Mouse (Mus musculus) CH12.LX (cell line): Measurements from ENCODE around the gene Tram2. TPM values are rescaled to one million over a fixed set of nuclear protein-coding genes. Genes with fewer than 3 reads are reported as not detected.

Experiments
- DNase-seq: peaks from one replicate; pipeline ENCODE4 v3.0.0-alpha.2; 2013; ENCODE audit errors: extremely low read depth
- H3K27ac ChIP-seq: 2 replicates; pipeline ENCODE4 v1.5.1; 2012; ENCODE audit warnings: low read depth, mild to moderate bottlenecking, control low read depth, moderate library complexity; ENCODE audit not compliant: insufficient read depth
- H3K27me3 ChIP-seq: replicated peaks from 2 replicates; pipeline ENCODE3; 2012; ENCODE audit warnings: inconsistent platforms
- H3K36me3 ChIP-seq, 2 experiments: replicated peaks in 1 of 2; 2 replicates each; pipeline versions ENCODE3 to v1.6.1; 2012; ENCODE audit warnings: inconsistent platforms in 1 of 2, low read length in 1 of 2, mild to moderate bottlenecking in 1 of 2, mixed read lengths in 1 of 2, moderate library complexity in 1 of 2; ENCODE audit not compliant: control insufficient read depth in 1 of 2, insufficient read depth in 1 of 2
- H3K4me1 ChIP-seq, 2 experiments: 2 replicates each; pipeline ENCODE4 v1.6.1; 2012; ENCODE audit warnings: inconsistent platforms in 1 of 2, moderate library complexity in 1 of 2; ENCODE audit not compliant: insufficient read depth in 2 of 2, control insufficient read depth in 1 of 2
- H3K4me2 ChIP-seq: 2 replicates; pipeline ENCODE4 v1.6.1; 2012; ENCODE audit warnings: low read depth, mild to moderate bottlenecking, control low read depth; ENCODE audit not compliant: poor library complexity, insufficient read depth, severe bottlenecking
- H3K4me3 ChIP-seq, 3 experiments: fragments of 150-350 bp in 1 of 3; sonication (generic) in 1 of 3; replicated peaks in 1 of 3; 2 replicates each; pipeline versions ENCODE3 to v1.5.1; 2011 to 2012; ENCODE audit warnings: low read depth in 2 of 3, low read length in 2 of 3, mild to moderate bottlenecking in 2 of 3, moderate library complexity in 2 of 3, control low read depth in 1 of 3, improper control_type of control experiment in 1 of 3, inconsistent platforms in 1 of 3, mixed read lengths in 1 of 3; ENCODE audit not compliant: poor library complexity in 1 of 3
- H3K79me2 ChIP-seq: replicated peaks from 2 replicates; pipeline ENCODE4 v1.6.1; 2012; ENCODE audit warnings: mild to moderate bottlenecking, moderate library complexity; ENCODE audit not compliant: control insufficient read depth, poor library complexity, insufficient read depth, severe bottlenecking; ENCODE audit errors: extremely low read depth
- H3K9ac ChIP-seq: 2 replicates; pipeline ENCODE4 v1.6.1; 2012; ENCODE audit warnings: low read depth, mild to moderate bottlenecking, control low read depth, moderate library complexity; ENCODE audit not compliant: insufficient read depth
- H3K9me3 ChIP-seq: replicated peaks from 2 replicates; pipeline ENCODE3; 2012; ENCODE audit warnings: low read length, inconsistent platforms, mixed read lengths
- BHLHE40 ChIP-seq: IDR thresholded peaks from 2 replicates; pipeline ENCODE4 v1.6.1; 2011; ENCODE audit warnings: mild to moderate bottlenecking, low read depth, low read length, improper control_type of control experiment
- CHD1 ChIP-seq: IDR thresholded peaks from 2 replicates; pipeline ENCODE4 v1.6.1; 2012; ENCODE audit warnings: low read depth, low read length, improper control_type of control experiment, inconsistent platforms
- CHD2 ChIP-seq: IDR thresholded peaks from 2 replicates; pipeline ENCODE4 v1.6.1; 2011; ENCODE audit warnings: low read length, improper control_type of control experiment
- CTCF ChIP-seq, 2 experiments: IDR thresholded peaks in 1 of 2; conservative IDR thresholded peaks in 1 of 2; 2 replicates each; pipeline ENCODE4 v1.5.1; 2011 to 2012; ENCODE audit warnings: low read depth in 2 of 2, low read length in 2 of 2, improper control_type of control experiment in 1 of 2, inconsistent platforms in 1 of 2, mild to moderate bottlenecking in 1 of 2, moderate library complexity in 1 of 2
- EP300 ChIP-seq: IDR thresholded peaks from 2 replicates; pipeline ENCODE4 v1.6.1; 2011; ENCODE audit warnings: low read length, improper control_type of control experiment
- ETS1 ChIP-seq: conservative IDR thresholded peaks from 2 replicates; pipeline ENCODE4 v1.6.1; 2012; ENCODE audit warnings: low read depth, mild to moderate bottlenecking, inconsistent platforms, low read length, improper control_type of control experiment, moderate library complexity
- HCFC1 ChIP-seq: IDR thresholded peaks from 2 replicates; pipeline ENCODE4 v1.6.1; 2012; ENCODE audit warnings: low read depth, mild to moderate bottlenecking, inconsistent platforms, low read length, improper control_type of control experiment
- IRF4 ChIP-seq: IDR thresholded peaks from 2 replicates; pipeline ENCODE4 v1.6.1; 2014; ENCODE audit warnings: low read depth, mild to moderate bottlenecking, inconsistent platforms, low read length, improper control_type of control experiment
- JUN ChIP-seq: IDR thresholded peaks from 2 replicates; pipeline ENCODE4 v1.6.1; 2011; ENCODE audit warnings: low read depth, mild to moderate bottlenecking, low read length, improper control_type of control experiment, moderate library complexity; ENCODE audit not compliant: insufficient read depth
- JUND ChIP-seq: conservative IDR thresholded peaks from 2 replicates; pipeline ENCODE4 v1.6.1; 2011; ENCODE audit warnings: low read depth, low read length, improper control_type of control experiment
- KAT2A ChIP-seq: IDR thresholded peaks from 2 replicates; pipeline ENCODE4 v1.6.1; 2012; ENCODE audit warnings: low read length, improper control_type of control experiment, inconsistent platforms; ENCODE audit not compliant: insufficient replicate concordance
- MAFK ChIP-seq: IDR thresholded peaks from 2 replicates; pipeline ENCODE4 v1.6.1; 2011; ENCODE audit warnings: low read length, improper control_type of control experiment; ENCODE audit not compliant: insufficient replicate concordance
- MAX ChIP-seq: IDR thresholded peaks from 2 replicates; pipeline ENCODE4 v1.6.1; 2011; ENCODE audit warnings: low read length, improper control_type of control experiment
- MAZ ChIP-seq: IDR thresholded peaks from 2 replicates; pipeline ENCODE4 v1.6.1; 2012; ENCODE audit warnings: low read depth, mild to moderate bottlenecking, inconsistent platforms, low read length, improper control_type of control experiment, moderate library complexity
- MEF2A ChIP-seq: IDR thresholded peaks from 2 replicates; pipeline ENCODE4 v1.6.1; 2014; ENCODE audit warnings: low read depth, mild to moderate bottlenecking, inconsistent platforms, low read length, improper control_type of control experiment, borderline replicate concordance
- MXI1 ChIP-seq: IDR thresholded peaks from 2 replicates; pipeline ENCODE4 v1.6.1; 2011; ENCODE audit warnings: mild to moderate bottlenecking, low read depth, low read length, improper control_type of control experiment
- MYC ChIP-seq: IDR thresholded peaks from 2 replicates; pipeline ENCODE4 v1.6.1; 2011; ENCODE audit warnings: low read depth, mild to moderate bottlenecking, improper control_type of control experiment, low read length
- NRF1 ChIP-seq: IDR thresholded peaks from 2 replicates; pipeline ENCODE4 v1.6.1; 2014; ENCODE audit warnings: low read depth, mild to moderate bottlenecking, inconsistent platforms, low read length, improper control_type of control experiment, moderate library complexity
- PAX5 ChIP-seq: IDR thresholded peaks from 2 replicates; pipeline ENCODE4 v1.6.1; 2012; ENCODE audit warnings: low read length, inconsistent platforms, mixed read lengths
- POLR2A ChIP-seq: IDR thresholded peaks from 2 replicates; pipeline ENCODE4 v1.6.1; 2011; ENCODE audit warnings: low read depth, mild to moderate bottlenecking, improper control_type of control experiment, low read length
- RAD21 ChIP-seq: IDR thresholded peaks from 2 replicates; pipeline ENCODE4 v1.6.1; 2011; ENCODE audit warnings: low read depth, mild to moderate bottlenecking, low read length, improper control_type of control experiment, moderate library complexity
- RCOR1 ChIP-seq: conservative IDR thresholded peaks from 2 replicates; pipeline ENCODE4 v1.6.1; 2012; ENCODE audit warnings: low read depth, mild to moderate bottlenecking, inconsistent platforms, low read length, improper control_type of control experiment
- SIN3A ChIP-seq: IDR thresholded peaks from 2 replicates; pipeline ENCODE4 v1.6.1; 2012; ENCODE audit warnings: low read length, improper control_type of control experiment, inconsistent platforms
- TBP ChIP-seq: conservative IDR thresholded peaks from 2 replicates; pipeline ENCODE4 v1.6.1; 2011; ENCODE audit warnings: low read depth, low read length, improper control_type of control experiment
- TCF12 ChIP-seq: IDR thresholded peaks from 2 replicates; pipeline ENCODE4 v1.6.1; 2014; ENCODE audit warnings: low read depth, mild to moderate bottlenecking, inconsistent platforms, low read length, improper control_type of control experiment
- UBTF ChIP-seq: IDR thresholded peaks from 2 replicates; pipeline ENCODE4 v1.6.1; 2012; ENCODE audit warnings: low read depth, mild to moderate bottlenecking, inconsistent platforms, low read length, improper control_type of control experiment, moderate library complexity
- USF1 ChIP-seq: IDR thresholded peaks from 2 replicates; pipeline ENCODE4 v1.6.1; 2014; ENCODE audit warnings: low read depth, mild to moderate bottlenecking, inconsistent platforms, low read length, improper control_type of control experiment
- USF2 ChIP-seq: conservative IDR thresholded peaks from 2 replicates; pipeline ENCODE4 v1.6.1; 2011; ENCODE audit warnings: low read depth, low read length, improper control_type of control experiment
- ZC3H11A ChIP-seq: IDR thresholded peaks from 2 replicates; pipeline ENCODE4 v1.6.1; 2012; ENCODE audit warnings: low read depth, mild to moderate bottlenecking, inconsistent platforms, low read length, improper control_type of control experiment
- ZKSCAN1 ChIP-seq: IDR thresholded peaks from 2 replicates; pipeline ENCODE4 v1.6.1; 2012; ENCODE audit warnings: low read depth, inconsistent platforms, low read length, improper control_type of control experiment, borderline replicate concordance
- ZMIZ1 ChIP-seq: IDR thresholded peaks from 2 replicates; pipeline ENCODE4 v1.6.1; 2012; ENCODE audit warnings: low read depth, mild to moderate bottlenecking, inconsistent platforms, low read length, improper control_type of control experiment
- ZNF384 ChIP-seq: IDR thresholded peaks from 2 replicates; pipeline ENCODE4 v1.6.1; 2012; ENCODE audit warnings: low read depth, low read length, improper control_type of control experiment, inconsistent platforms
- dilution Hi-C: fragments of 300-500 bp; cut with MboI; formaldehyde crosslinking; loops from 2 replicates; pipeline ENCODE4 v1.14.3; 2020; ENCODE audit warnings: low sequenced_read_pairs; ENCODE audit not compliant: extremely low pct_unique_long_range_greater_than_20kb, extremely low pct_ligation_motif_present
- in situ Hi-C: fragments of 300-500 bp; cut with MboI; formaldehyde crosslinking; loops from 3 replicates; pipeline ENCODE4 v1.14.3; 2019; ENCODE audit warnings: low sequenced_read_pairs, low pct_ligation_motif_present, low pct_unique_long_range_greater_than_20kb, mixed read lengths
- polyA plus RNA-seq: library from polyadenylated mRNA; unstranded; fragments of >175 nt; gene quantifications from 2 replicates; pipeline ENCODE4 v1.2.1, GENCODE M21; 2012; ENCODE audit warnings: low read depth; ENCODE audit not compliant: insufficient read length
- total RNA-seq, 2 experiments: library from RNA; depleted of rRNA; stranded (reverse); fragments of 300-350 nt in 1 of 2; fragments of >200 nt in 1 of 2; gene quantifications; 2 replicates each; pipeline ENCODE4 v1.2.3; 2012 to 2014

Tram2 gene
- total and polyA plus RNA-seq, 3 experiments: 1.9 to 6.6 (median 2.4) TPM

DNA sequence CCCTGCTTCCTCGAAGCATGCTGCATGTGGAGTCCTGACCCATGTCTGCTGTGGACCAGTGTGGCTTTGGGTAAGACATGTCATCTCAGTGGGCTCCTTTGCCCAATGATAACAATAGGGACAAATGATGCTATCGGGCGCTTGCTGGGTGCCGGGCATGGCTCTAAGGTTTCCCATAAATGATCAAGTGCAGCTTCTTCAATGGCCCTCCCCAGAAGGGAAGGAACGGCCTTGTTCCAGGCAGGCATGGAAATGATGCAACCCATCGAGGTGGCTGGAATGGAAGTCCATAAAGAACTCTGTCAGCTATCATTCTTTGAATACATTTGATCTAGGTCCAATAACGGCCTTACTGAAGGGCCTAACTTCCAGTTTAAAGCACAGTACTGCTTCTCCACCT, 36.6 kb downstream of the Tram2 start (continued):
- no peak for TF ChIP-seq TCF12
- no peak for TF ChIP-seq MAZ

DNA sequence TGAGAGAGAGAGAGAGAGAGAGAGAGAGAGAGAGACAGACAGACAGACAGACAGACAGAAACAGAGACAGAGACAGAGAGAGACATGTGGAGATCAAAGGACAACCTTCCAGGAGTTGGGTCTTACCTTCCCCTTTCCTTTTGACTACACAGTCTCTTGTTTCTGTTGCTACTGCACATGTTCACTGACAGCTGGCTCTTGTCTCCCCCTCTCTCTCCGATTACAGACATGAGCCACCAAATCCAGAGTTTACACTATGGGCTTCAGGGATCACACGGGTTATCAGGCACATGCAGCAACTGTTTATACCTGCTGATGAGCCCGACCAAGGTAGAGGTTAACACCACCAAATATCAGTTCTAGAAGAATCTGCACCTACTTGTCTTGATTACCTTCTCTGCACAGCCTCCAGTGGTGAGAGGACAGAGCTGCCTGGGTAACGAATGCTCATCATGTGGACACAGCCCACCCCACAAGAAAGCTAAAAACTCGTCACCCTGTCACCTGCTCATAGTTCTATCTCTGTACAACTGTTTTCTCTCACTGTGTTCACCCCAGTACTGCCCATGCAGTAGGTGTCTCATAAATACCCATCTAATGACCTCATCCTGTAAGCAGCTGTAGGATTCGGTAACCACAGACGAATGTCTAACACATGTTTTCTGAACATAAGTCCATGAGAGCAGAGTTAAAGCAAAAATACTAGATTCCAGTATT, 38.3 kb downstream of the Tram2 start:
- dilution Hi-C loops: no loop called here

DNA sequence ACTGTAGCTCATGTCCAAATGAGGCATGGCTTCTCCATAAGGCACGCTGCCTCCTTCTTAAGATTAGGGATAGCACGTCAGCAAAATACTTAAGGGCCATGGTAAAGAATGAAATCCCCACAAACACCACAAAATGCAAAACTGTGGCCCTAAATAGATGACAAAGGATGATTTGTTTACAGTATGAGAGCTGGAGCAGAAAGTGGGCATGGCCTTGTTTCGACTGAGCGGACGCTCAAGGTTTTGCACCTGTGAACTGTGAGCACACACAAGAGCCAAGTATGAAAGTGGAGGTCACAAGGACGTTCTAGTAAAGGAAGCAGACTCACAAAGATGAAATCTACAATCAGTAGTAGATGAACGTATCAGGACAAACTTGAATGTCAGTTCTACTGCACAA, 38.9 kb downstream of the Tram2 start:
- peak overlapping the region; percentile 70 for H3K27ac ChIP-seq
- no peaks in the 10 kb centered on the region for H3K9me3 ChIP-seq
- peak; percentile 81 for DNase-seq
- in situ Hi-C loops: no loop called here
- peaks cover 39 to 79% of the 10 kb centered on the region in 2 experiments for H3K4me1 ChIP-seq
- dilution Hi-C loops: no loop called here
- no peaks in the 10 kb centered on the region for H3K27me3 ChIP-seq
- no peak overlapping the region for H3K4me3 ChIP-seq
- peaks cover 0 to 27% of the 10 kb centered on the region in 2 experiments for H3K36me3 ChIP-seq
- H3K4me2 ChIP-seq: peak overlapping the region; percentile 60; the same call in 1 of the 2 replicates
- no peaks in the 10 kb centered on the region for H3K79me2 ChIP-seq
- peak overlapping the region; percentile 46; the same call in 1 of the 2 replicates for H3K9ac ChIP-seq
- TF ChIP-seq USF2: no peak
- TF ChIP-seq HCFC1: no peak
- peak; percentile 93 for TF ChIP-seq MEF2A
- TF ChIP-seq POLR2A: no peak
- no peak for TF ChIP-seq ZC3H11A
- TF ChIP-seq ZNF384: no peak
- TF ChIP-seq BHLHE40: 0 out of 2 replicates have a peak, but pooled peaks have one; percentile 25
- no peak for TF ChIP-seq KAT2A
- peak; percentile 52; the same call in 1 of the 2 replicates for TF ChIP-seq SIN3A
- no peak for TF ChIP-seq UBTF
- no peak for TF ChIP-seq MAX
- no peak for TF ChIP-seq RAD21
- no peak for TF ChIP-seq ZKSCAN1
- TF ChIP-seq PAX5: no peak
- no peak for TF ChIP-seq RCOR1
- no peak for TF ChIP-seq CHD1
- no peak for TF ChIP-seq NRF1
- TF ChIP-seq ETS1: peak; percentile 63
- 0 out of 2 replicates have a peak, but pooled peaks have one; percentile 35 for TF ChIP-seq CHD2
- peak; percentile 42 for TF ChIP-seq JUND

More for the DNA sequence above, 38.3 kb downstream of the Tram2 start:
- H3K4me3 ChIP-seq: no peak overlapping the region
- DNase-seq: peak; percentile 58
- H3K79me2 ChIP-seq: no peaks in the 10 kb centered on the region
- H3K4me1 ChIP-seq: peaks cover 39 to 74% of the 10 kb centered on the region in 2 experiments
- H3K36me3 ChIP-seq: peaks cover 0 to 25% of the 10 kb centered on the region in 2 experiments
- peak overlapping the region; percentile 70 for H3K27ac ChIP-seq
- no peak overlapping the region; the same call in 1 of the 2 replicates for H3K9ac ChIP-seq
- H3K9me3 ChIP-seq: no peaks in the 10 kb centered on the region
- TF ChIP-seq BHLHE40 (peak; percentile 53), SIN3A (peak; percentile 57; the same call in 1 of the 2 replicates), CHD1 (no peak), ZKSCAN1 (no peak), IRF4 (0 out of 2 replicates have a peak, but pooled peaks have one; percentile 55), MXI1 (peak; percentile 76), JUN (peak; percentile 81), MAX (peak; percentile 36; the same call in 1 of the 2 replicates), MAFK (no peak), CTCF (conservative IDR thresholded peaks at IDR 0.05 in 1 of 2, IDR thresholded peaks at IDR 0.05 in 1 of 2; ENCODE audit: low read depth in 2 of 2, low read length in 2 of 2) (no peak), USF1 (no peak), EP300 (peak; percentile 51), TCF12 (peak; percentile 29; the same call in 1 of the 2 replicates), MYC (peak; percentile 50; the same call in 1 of the 2 replicates), JUND (peak; percentile 51), ETS1 (peak; percentile 80), TBP (0 out of 2 replicates have a peak, but pooled peaks have one; percentile 13), ZMIZ1 (no peak)
- in situ Hi-C loops: no loop called here
- no peaks in the 10 kb centered on the region for H3K27me3 ChIP-seq
- H3K4me2 ChIP-seq: peak overlapping the region; percentile 60; the same call in 1 of the 2 replicates
